Mouse (Mus musculus): ENCODE data around the gene Ank3. TPM values are rescaled to one million over a fixed set of nuclear protein-coding genes. Genes with fewer than 3 reads are reported as not detected.

Ank3 gene
- total and polyA plus RNA-seq, 3 experiments: 3.2 to 6.7 TPM; not detected in 1

DNA sequence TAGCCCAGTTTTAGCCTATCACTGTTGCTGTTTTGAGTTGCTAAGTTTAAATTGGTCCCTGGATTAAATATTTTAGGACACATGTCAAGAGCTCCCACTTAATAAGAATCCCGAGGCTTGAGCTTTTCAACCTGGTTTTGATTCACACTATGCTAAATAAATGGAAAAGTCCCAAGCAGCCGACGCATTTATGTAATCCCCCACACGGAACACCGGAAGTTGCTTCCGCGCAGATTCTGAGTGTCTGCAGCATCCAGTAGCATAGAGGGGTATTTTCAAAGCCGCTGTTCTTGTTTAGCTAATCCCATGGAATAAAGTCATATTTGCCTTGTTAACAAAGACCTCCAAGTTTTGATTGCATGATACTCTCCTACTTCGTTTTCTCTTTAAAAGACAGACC lies 393.8 kb downstream of the Ank3 start (continued):
- TF ChIP-seq NRF1 (IDR thresholded peaks at IDR 0.05; ENCODE audit: insufficient read depth, low read depth, low read length, poor library complexity, severe bottlenecking): no peak

DNA sequence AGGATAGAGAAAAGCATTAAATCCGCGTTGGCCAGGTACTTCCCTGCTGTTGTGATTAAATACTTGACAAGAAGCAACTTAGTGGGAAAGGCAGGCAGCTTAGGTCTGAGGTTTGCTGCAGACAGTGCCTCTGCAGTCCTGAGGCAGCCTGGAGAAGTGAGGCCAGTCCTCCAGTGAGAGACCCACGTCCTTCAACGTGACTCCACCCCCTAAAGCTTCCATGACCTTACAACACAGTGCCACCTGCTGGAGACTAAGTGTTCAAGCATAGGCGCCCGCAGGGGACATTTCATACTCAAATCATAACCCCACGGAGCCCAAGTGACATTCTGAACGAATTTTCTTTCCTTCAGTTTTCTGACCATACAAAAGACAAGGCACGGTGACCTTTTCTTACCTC lies 394.5 kb downstream of the Ank3 start:
- Histone ChIP-seq H3K4me1 (ENCODE audit: control insufficient read depth in 1 of 2, insufficient read depth in 2 of 2, low read length in 2 of 2) (peaks cover 6 to 14% of the 10 kb centered on the region in 2 experiments), H3K9me3 (replicated peaks; ENCODE audit: insufficient read depth, low read length) (no peaks in the 10 kb centered on the region), H3K79me2 (ENCODE audit: control insufficient read depth, insufficient read depth, low read length, poor library complexity) (no peaks in the 10 kb centered on the region), H3K27ac (ENCODE audit: control insufficient read depth, low read depth, low read length) (no peak overlapping the region), H3K9ac (ENCODE audit: control insufficient read depth, low read depth, low read length, poor library complexity, severe bottlenecking) (no peak overlapping the region), H3K27me3 (ENCODE audit: control insufficient read depth in 1 of 2, insufficient read depth in 2 of 2, low read length in 2 of 2) (no peaks in the 10 kb centered on the region), H3K36me3 (ENCODE audit: control insufficient read depth in 1 of 2, insufficient read depth in 2 of 2, low read length in 2 of 2) (peaks cover 0 to 9% of the 10 kb centered on the region in 2 experiments; a peak in 1 of 4 replicates), H3K4me3 (ENCODE audit: control insufficient read depth in 1 of 2, insufficient read depth in 1 of 2, low read depth in 2 of 2, low read length in 2 of 2) (no peak overlapping the region)
- peak; percentile 48 for DNase-seq (ENCODE audit: low read depth, low spot score)
- TF ChIP-seq NRF1 (IDR thresholded peaks at IDR 0.05; ENCODE audit: insufficient read depth, low read depth, low read length, poor library complexity, severe bottlenecking) (no peak), USF1 (IDR thresholded peaks at IDR 0.05; ENCODE audit: low read depth, low read length) (no peak), TCF12 (IDR thresholded peaks at IDR 0.05; ENCODE audit: low read depth, low read length) (no peak), CTCF (IDR thresholded peaks at IDR 0.05 in 2 of 3, conservative IDR thresholded peaks at IDR 0.05 in 1 of 3; ENCODE audit: control insufficient read depth in 1 of 3, insufficient read depth in 1 of 3, low read depth in 2 of 3, low read length in 3 of 3, poor library complexity in 1 of 3, severe bottlenecking in 1 of 3) (peak in 2 of 3 experiments; percentile 50 to 54; a peak in 4 of 6 replicates), E2F4 (IDR thresholded peaks at IDR 0.05; ENCODE audit: borderline replicate concordance, low read depth, low read length) (no peak), SMC3 (IDR thresholded peaks at IDR 0.05; ENCODE audit: low read depth, low read length) (peak; percentile 31; the same call in 1 of the 2 replicates), RAD21 (IDR thresholded peaks at IDR 0.05; ENCODE audit: low read depth, low read length) (peak; percentile 17), MAZ (IDR thresholded peaks at IDR 0.05; ENCODE audit: low read depth, low read length) (no peak)

DNA sequence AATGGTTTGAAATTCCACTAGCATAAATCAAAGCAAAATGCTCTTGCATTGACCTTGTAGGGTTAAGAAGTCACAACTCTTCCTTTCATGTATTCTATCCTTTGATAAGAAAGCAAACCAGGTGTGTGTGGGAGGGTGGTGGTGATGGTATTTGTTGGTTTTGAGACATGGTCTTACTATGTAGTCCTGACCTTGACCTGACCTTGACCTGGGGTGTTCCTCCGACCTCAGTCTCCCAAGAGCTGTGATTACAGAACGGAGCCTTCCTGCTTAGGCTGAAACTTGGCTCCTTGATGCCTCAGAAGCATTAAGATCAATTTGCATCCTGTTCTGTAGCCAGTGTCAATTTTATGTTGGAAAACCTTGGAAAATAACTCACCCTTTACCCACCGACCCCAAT lies 397.1 kb downstream of the Ank3 start:
- no peaks in the 10 kb centered on the region for H3K27me3 ChIP-seq (ENCODE audit: control insufficient read depth in 1 of 2, insufficient read depth in 2 of 2, low read length in 2 of 2)
- no peak overlapping the region for H3K9ac ChIP-seq (ENCODE audit: control insufficient read depth, low read depth, low read length, poor library complexity, severe bottlenecking)
- H3K36me3 ChIP-seq (ENCODE audit: control insufficient read depth in 1 of 2, insufficient read depth in 2 of 2, low read length in 2 of 2): peaks cover 0 to 9% of the 10 kb centered on the region in 2 experiments; a peak in 1 of 4 replicates
- H3K4me1 ChIP-seq (ENCODE audit: control insufficient read depth in 1 of 2, insufficient read depth in 2 of 2, low read length in 2 of 2): peaks cover 6 to 14% of the 10 kb centered on the region in 2 experiments
- no peak for DNase-seq (ENCODE audit: low read depth, low spot score)
- H3K9me3 ChIP-seq (replicated peaks; ENCODE audit: insufficient read depth, low read length): no peaks in the 10 kb centered on the region
- no peaks in the 10 kb centered on the region for H3K79me2 ChIP-seq (ENCODE audit: control insufficient read depth, insufficient read depth, low read length, poor library complexity)
- TF ChIP-seq SIN3A (IDR thresholded peaks at IDR 0.05; ENCODE audit: low read length) (no peak), TCF12 (IDR thresholded peaks at IDR 0.05; ENCODE audit: low read depth, low read length) (no peak), CTCF (IDR thresholded peaks at IDR 0.05 in 2 of 3, conservative IDR thresholded peaks at IDR 0.05 in 1 of 3; ENCODE audit: control insufficient read depth in 1 of 3, insufficient read depth in 1 of 3, low read depth in 2 of 3, low read length in 3 of 3, poor library complexity in 1 of 3, severe bottlenecking in 1 of 3) (no peak), BHLHE40 (IDR thresholded peaks at IDR 0.05; ENCODE audit: borderline replicate concordance, low read depth, low read length) (no peak), ELF1 (IDR thresholded peaks at IDR 0.05; ENCODE audit: low read depth, low read length) (no peak), USF2 (IDR thresholded peaks at IDR 0.05; ENCODE audit: borderline replicate concordance in 1 of 2, insufficient read depth in 1 of 2, low read depth in 1 of 2, low read length in 2 of 2) (no peak)
- H3K4me3 ChIP-seq (ENCODE audit: control insufficient read depth in 1 of 2, insufficient read depth in 1 of 2, low read depth in 2 of 2, low read length in 2 of 2): no peak overlapping the region
- no peak overlapping the region; the same call in 1 of the 2 replicates for H3K27ac ChIP-seq (ENCODE audit: control insufficient read depth, low read depth, low read length)

All from MEL (cell line).